Mouse (Mus musculus): Measurements from ENCODE around the gene Sh3bgrl. TPM values are rescaled to one million over a fixed set of nuclear protein-coding genes. Genes with fewer than 3 reads are reported as not detected.

Sh3bgrl gene
- total RNA-seq, 2 experiments from 2014 or later, result 115 to 118 TPM

DNA sequence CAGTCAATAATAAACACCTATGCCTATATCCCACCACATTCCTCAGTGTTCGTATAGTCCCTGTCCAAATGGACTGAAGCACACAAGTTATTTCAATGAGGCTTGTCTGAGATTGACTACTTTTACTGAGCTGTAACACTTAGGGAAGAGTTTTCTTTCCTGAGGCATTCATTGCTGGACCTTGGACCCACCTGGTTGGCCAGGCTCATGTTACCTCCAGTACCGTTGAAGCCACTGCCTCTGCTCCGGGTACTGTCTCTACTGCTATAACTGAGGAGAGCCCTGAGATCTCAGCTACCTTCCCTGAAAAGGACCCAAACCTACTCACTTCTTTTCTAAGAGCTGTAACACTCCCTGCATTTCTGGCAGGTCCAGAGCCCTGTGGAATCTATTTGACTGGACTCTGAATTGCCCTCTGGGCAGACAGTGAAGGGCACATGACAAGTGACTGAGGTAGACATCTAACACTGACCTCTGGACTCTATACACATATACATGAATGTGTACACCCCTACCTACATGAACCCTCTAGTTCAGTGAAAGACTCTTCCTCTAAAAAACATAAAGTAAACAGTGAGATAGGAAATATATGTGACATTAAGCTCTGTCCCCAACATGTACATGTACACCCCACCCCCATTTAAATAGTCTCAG is 140.3 kb downstream of the Sh3bgrl start:
- no peak for DNase-seq (ENCODE audit: low spot score in 2 of 2)

DNA sequence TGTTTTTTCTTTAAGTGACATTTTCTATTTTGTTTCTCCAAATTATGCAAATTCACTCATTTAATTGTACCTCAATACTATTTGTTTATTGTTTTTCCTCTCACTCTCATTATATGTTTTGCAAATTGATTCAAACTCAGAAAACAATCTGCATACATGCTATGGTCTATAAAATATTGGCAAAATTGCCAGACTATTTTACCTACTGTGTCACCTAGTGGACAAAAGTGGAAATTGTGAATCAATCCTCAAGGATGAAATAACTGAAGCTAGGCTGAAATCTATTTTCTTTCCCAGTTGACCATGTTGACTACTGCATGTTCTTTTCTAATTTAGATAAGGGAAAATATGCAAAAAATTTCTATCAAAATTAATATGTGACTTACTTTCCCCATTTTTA is 143.0 kb downstream of the Sh3bgrl start:
- DNase-seq (ENCODE audit: low spot score in 2 of 2), result no peak

Other genes with a start within 250 kb of the Sh3bgrl start
- gene Hmgn5, start 82.0 kb upstream of the Sh3bgrl start, total RNA-seq (2021), result 10 to 100 TPM; 11.8 to 13.5 TPM
- 1 to 10 TPM in 1 of 2 experiments, under 1 TPM in 1; 0.83 to 1.4 TPM for gene Gm6377, start 101.4 kb downstream of the Sh3bgrl start, total RNA-seq (2021)

Measured in adrenal gland, adult 18-20 months (tissue).